Mouse (Mus musculus) limb, embryonic 10.5 days (tissue): Measurements from ENCODE around the gene Rbms1. TPM values are rescaled to one million over a fixed set of nuclear protein-coding genes. Genes with fewer than 3 reads are reported as not detected.

ENCODE experiments used
- DNase-seq: peaks from one replicate; pipeline ENCODE4 v3.0.0-alpha.2; 2017; ENCODE audit warnings: low spot score
- H3K27ac ChIP-seq: fragments of 300-500 bp; sonication (generic); 2 replicates; pipeline ENCODE4 v1.5.1; 2016; ENCODE audit warnings: mild to moderate bottlenecking
- H3K27me3 ChIP-seq: fragments of 300-500 bp; sonication (generic); 2 replicates; pipeline ENCODE4 v1.6.1; 2016; ENCODE audit warnings: low read depth, mild to moderate bottlenecking; ENCODE audit not compliant: poor library complexity, severe bottlenecking
- H3K36me3 ChIP-seq: fragments of 300-500 bp; sonication (generic); 2 replicates; pipeline ENCODE4 v1.6.1; 2016; ENCODE audit warnings: mild to moderate bottlenecking, moderate library complexity
- H3K4me1 ChIP-seq: fragments of 300-500 bp; sonication (generic); 2 replicates; pipeline ENCODE4 v1.6.1; 2016
- H3K4me3 ChIP-seq: fragments of 300-500 bp; sonication (generic); 2 replicates; pipeline ENCODE4 v1.5.1; 2016; ENCODE audit warnings: mild to moderate bottlenecking, moderate library complexity
- H3K9me3 ChIP-seq: fragments of 300-500 bp; sonication (generic); replicated peaks from 2 replicates; pipeline ENCODE4 v1.6.1; 2016; ENCODE audit warnings: mild to moderate bottlenecking
- WGBS: fragments of 180-500 bp; shearing (Covaris S2); methylation state at CpG from one replicate; pipeline ENCODE4 v1.1.7; 2016; 5-methylcytosine and 5-hydroxymethylcytosine counted together
- polyA plus RNA-seq: library from polyadenylated mRNA; unstranded; fragments of >200 nt; fragmentation: Nextera tagmentation; extraction: Ambion mirVana; gene quantifications from 2 replicates; pipeline ENCODE4 v1.2.1, GENCODE M21; 2016

The Rbms1 gene
- polyA plus RNA-seq, 1 experiment from 2014 or later = 124 TPM

- H3K4me3 ChIP-seq = no peak overlapping the region
- peaks cover 43% of the 10 kb centered on the region for H3K4me1 ChIP-seq
- DNase-seq = no peak
- 86% methylated on average over 5 of the region's 5 CpGs for WGBS
- H3K9me3 ChIP-seq = no peaks in the 10 kb centered on the region
- H3K27ac ChIP-seq = peak overlapping the region; percentile 72
- no peaks in the 10 kb centered on the region for H3K27me3 ChIP-seq
- peaks cover 63% of the 10 kb centered on the region for H3K36me3 ChIP-seq
These were observed 175.9 kb downstream of the Rbms1 start for GRCm38 (mm10) chr2:60787088-60787487.

- WGBS = 25% methylated on average over 10 of the region's 10 CpGs
- Histone ChIP-seq H3K4me3 (peak overlapping the region; percentile 1; the same call in 1 of the 2 replicates), H3K36me3 (peaks cover 65% of the 10 kb centered on the region), H3K4me1 (peaks cover 43% of the 10 kb centered on the region), H3K9me3 (no peaks in the 10 kb centered on the region), H3K27me3 (no peaks in the 10 kb centered on the region), H3K27ac (peak overlapping the region; percentile 72)
- peak; percentile 74 for DNase-seq
These were observed 176.7 kb downstream of the Rbms1 start for GRCm38 (mm10) chr2:60786289-60786688.

GRCm38 (mm10) chr2:60774501-60774900 lies 188.5 kb downstream of the Rbms1 start:
- H3K9me3 ChIP-seq = peaks cover 7% of the 10 kb centered on the region; the same call in 1 of the 2 replicates
- no peak overlapping the region for H3K4me3 ChIP-seq
- peaks cover 3% of the 10 kb centered on the region; the same call in 1 of the 2 replicates for H3K4me1 ChIP-seq
- no peak overlapping the region for H3K27ac ChIP-seq
- WGBS = 47% methylated on average over 3 of the region's 3 CpGs
- peaks cover 99% of the 10 kb centered on the region for H3K36me3 ChIP-seq
- DNase-seq = no peak
- H3K27me3 ChIP-seq = no peaks in the 10 kb centered on the region

GRCm38 (mm10) chr2:60773592-60773991 lies 189.4 kb downstream of the Rbms1 start:
- no peak for DNase-seq
- H3K9me3 ChIP-seq = peaks cover 7% of the 10 kb centered on the region; the same call in 1 of the 2 replicates
- H3K27ac ChIP-seq = no peak overlapping the region
- H3K36me3 ChIP-seq = peaks cover 99% of the 10 kb centered on the region
- 97% methylated on average over 5 of the region's 5 CpGs for WGBS
- no peak overlapping the region for H3K4me3 ChIP-seq
- H3K4me1 ChIP-seq = peaks cover 4% of the 10 kb centered on the region; the same call in 1 of the 2 replicates
- H3K27me3 ChIP-seq = no peaks in the 10 kb centered on the region

- Histone ChIP-seq H3K4me1 (peaks cover 4% of the 10 kb centered on the region; the same call in 1 of the 2 replicates), H3K36me3 (peaks cover 90% of the 10 kb centered on the region), H3K27ac (no peak overlapping the region), H3K4me3 (no peak overlapping the region), H3K27me3 (no peaks in the 10 kb centered on the region), H3K9me3 (peaks cover 7% of the 10 kb centered on the region; the same call in 1 of the 2 replicates)
- 93% methylated on average over 8 of the region's 8 CpGs for WGBS
- DNase-seq = no peak
These were observed 196.6 kb downstream of the Rbms1 start for GRCm38 (mm10) chr2:60766420-60766819.

- Histone ChIP-seq H3K27me3 (no peaks in the 10 kb centered on the region), H3K4me3 (no peak overlapping the region), H3K27ac (no peak overlapping the region), H3K36me3 (peaks cover 76% of the 10 kb centered on the region), H3K9me3 (no peaks in the 10 kb centered on the region), H3K4me1 (no peaks in the 10 kb centered on the region)
- WGBS = 90% methylated on average over 9 of the region's 9 CpGs
- DNase-seq = peak; percentile 23
These were observed 206.8 kb downstream of the Rbms1 start for GRCm38 (mm10) chr2:60756218-60756617.

- Histone ChIP-seq H3K27me3 (no peaks in the 10 kb centered on the region), H3K4me3 (no peak overlapping the region), H3K9me3 (no peaks in the 10 kb centered on the region), H3K36me3 (peaks cover 66% of the 10 kb centered on the region), H3K27ac (no peak overlapping the region), H3K4me1 (no peaks in the 10 kb centered on the region)
- no peak for DNase-seq
- 98% methylated on average over 7 of the region's 7 CpGs for WGBS
These were observed 207.9 kb downstream of the Rbms1 start for GRCm38 (mm10) chr2:60755101-60755500.

- H3K4me3 ChIP-seq = no peak overlapping the region
- 94% methylated on average over 9 of the region's 9 CpGs for WGBS
- H3K27me3 ChIP-seq = no peaks in the 10 kb centered on the region
- H3K9me3 ChIP-seq = no peaks in the 10 kb centered on the region
- DNase-seq = no peak
- peaks cover 49% of the 10 kb centered on the region for H3K36me3 ChIP-seq
- no peaks in the 10 kb centered on the region for H3K4me1 ChIP-seq
- H3K27ac ChIP-seq = no peak overlapping the region
These were observed 211.7 kb downstream of the Rbms1 start for GRCm38 (mm10) chr2:60751274-60751673.

- Histone ChIP-seq H3K36me3 (peaks cover 42% of the 10 kb centered on the region), H3K27me3 (no peaks in the 10 kb centered on the region), H3K4me3 (no peak overlapping the region), H3K27ac (no peak overlapping the region), H3K4me1 (no peaks in the 10 kb centered on the region), H3K9me3 (no peaks in the 10 kb centered on the region)
- DNase-seq = no peak
- 89% methylated on average over 3 of the region's 3 CpGs for WGBS
These were observed 212.4 kb downstream of the Rbms1 start for GRCm38 (mm10) chr2:60750591-60750990.

- H3K9me3 ChIP-seq = no peaks in the 10 kb centered on the region
- no peak overlapping the region for H3K27ac ChIP-seq
- H3K27me3 ChIP-seq = no peaks in the 10 kb centered on the region
- 88% methylated on average over 1 of the region's 1 CpGs for WGBS
- DNase-seq = peak; percentile 24
- peaks cover 23% of the 10 kb centered on the region for H3K36me3 ChIP-seq
- no peaks in the 10 kb centered on the region for H3K4me1 ChIP-seq
- no peak overlapping the region for H3K4me3 ChIP-seq
These were observed 214.4 kb downstream of the Rbms1 start for GRCm38 (mm10) chr2:60748585-60748984.

GRCm38 (mm10) chr2:60747590-60747989 lies 215.4 kb downstream of the Rbms1 start:
- no peak overlapping the region for H3K27ac ChIP-seq
- no peak for DNase-seq
- no peaks in the 10 kb centered on the region for H3K27me3 ChIP-seq
- H3K4me1 ChIP-seq = no peaks in the 10 kb centered on the region
- H3K9me3 ChIP-seq = no peaks in the 10 kb centered on the region
- H3K4me3 ChIP-seq = no peak overlapping the region
- 80% methylated on average over 3 of the region's 3 CpGs for WGBS
- H3K36me3 ChIP-seq = peaks cover 14% of the 10 kb centered on the region

GRCm38 (mm10) chr2:60744674-60745073 lies 218.3 kb downstream of the Rbms1 start:
- Histone ChIP-seq H3K36me3 (peaks cover 10% of the 10 kb centered on the region), H3K4me1 (no peaks in the 10 kb centered on the region; the same call in 1 of the 2 replicates), H3K27me3 (no peaks in the 10 kb centered on the region), H3K4me3 (no peak overlapping the region), H3K27ac (no peak overlapping the region), H3K9me3 (no peaks in the 10 kb centered on the region)
- DNase-seq = no peak
- 93% methylated on average over 3 of the region's 3 CpGs for WGBS

- no peaks in the 10 kb centered on the region for H3K27me3 ChIP-seq
- 80% methylated on average over 10 of the region's 10 CpGs for WGBS
- no peak overlapping the region for H3K27ac ChIP-seq
- no peak for DNase-seq
- peaks cover 6% of the 10 kb centered on the region; the same call in 1 of the 2 replicates for H3K4me1 ChIP-seq
- H3K4me3 ChIP-seq = no peak overlapping the region
- H3K9me3 ChIP-seq = no peaks in the 10 kb centered on the region
- no peaks in the 10 kb centered on the region for H3K36me3 ChIP-seq
These were observed 223.4 kb downstream of the Rbms1 start for GRCm38 (mm10) chr2:60739389-60740137.
